Mouse (Mus musculus): Measurements from ENCODE around the gene Gpr87. TPM values are rescaled to one million over a fixed set of nuclear protein-coding genes. Genes with fewer than 3 reads are reported as not detected.

The Gpr87 gene
- not detected in 2 replicates for polyA plus RNA-seq (2012; rRNA removed)

DNA sequence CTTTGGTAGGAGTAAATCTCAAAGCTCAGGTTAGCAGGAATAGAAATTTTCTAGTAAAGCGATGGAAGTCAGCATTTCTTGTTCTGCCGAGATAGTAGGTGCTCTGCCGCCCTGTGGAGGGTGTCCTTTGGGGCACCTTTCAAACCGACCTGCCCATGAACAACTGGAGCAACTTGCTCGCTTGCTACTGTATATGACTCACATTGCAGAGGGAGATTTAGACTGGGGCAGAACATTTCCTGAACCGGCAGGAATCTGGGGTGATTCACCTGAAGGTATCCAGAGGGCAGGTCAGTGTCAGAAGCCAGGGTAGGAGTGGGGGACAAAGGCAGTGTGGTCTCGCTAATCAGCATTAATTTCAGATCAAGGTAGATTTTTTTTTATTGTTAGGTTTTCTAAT, at the start of gene Gpr87:
TSS of gene Gpr87 (minus strand) at position 167 of the 400 bp plus-strand sequence.

DNA sequence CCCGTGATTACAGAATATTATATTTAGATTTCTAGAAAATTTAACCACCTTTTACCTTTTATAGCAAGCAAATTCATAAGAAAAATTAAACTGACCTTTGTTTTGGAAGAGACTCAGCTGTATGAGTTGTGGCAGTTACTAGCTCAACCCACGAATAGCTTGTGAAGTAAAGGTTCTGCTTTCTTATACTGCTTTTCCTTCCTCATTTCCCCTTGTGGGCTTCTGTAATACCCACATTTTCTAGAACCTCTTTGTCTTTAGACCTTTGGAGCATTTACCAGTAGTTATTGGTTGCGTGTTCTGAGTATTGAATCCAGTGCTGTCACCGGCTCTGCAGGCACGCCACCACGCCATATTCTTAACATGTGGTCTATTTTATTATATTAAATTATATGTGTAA, 15.8 kb upstream of the Gpr87 start, which contains the start of gene P2ry13:
TSS of gene P2ry13 (minus strand) at position 156 of the 400 bp plus-strand sequence.

DNA sequence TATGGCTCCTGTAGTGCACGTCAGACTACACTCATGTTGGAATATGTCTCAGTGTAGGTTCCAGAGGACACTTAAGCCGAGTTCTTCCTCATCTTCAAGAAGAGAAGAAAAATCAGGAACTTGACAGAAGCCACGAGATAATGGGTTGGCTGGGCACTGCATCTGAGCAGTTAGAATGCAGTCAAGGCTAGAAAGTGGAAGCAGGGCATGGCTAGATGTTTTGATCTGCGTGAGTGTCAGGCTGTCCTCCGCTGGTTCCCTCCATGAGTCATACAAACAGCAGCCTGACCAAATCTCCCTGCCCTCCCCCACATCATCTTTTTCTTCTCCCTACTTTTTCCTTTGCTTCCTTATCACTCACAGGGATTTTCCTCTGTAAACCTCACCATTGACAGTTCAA, 41.5 kb downstream of the Gpr87 start, which contains the start of gene P2ry14:
TSS of gene P2ry14 (minus strand) at position 195 of the 400 bp plus-strand sequence.

Other genes starting within 250 kb of the Gpr87 start
- 3.1 and 3.3 TPM in 2 replicates for gene Med12l, start 189.3 kb downstream of the Gpr87 start, polyA plus RNA-seq (2012; rRNA removed)
- 0.07 TPM in 2 replicates for gene Gpr171, start 93.3 kb downstream of the Gpr87 start, polyA plus RNA-seq (2012; rRNA removed)
- gene P2ry14, start 41.5 kb downstream of the Gpr87 start, polyA plus RNA-seq (2012; rRNA removed): 5.9 and 8.1 TPM in 2 replicates
- 0.52 and 0.78 TPM in 2 replicates for gene P2ry13, start 15.8 kb upstream of the Gpr87 start, polyA plus RNA-seq (2012; rRNA removed)
- 1.6 and 1.7 TPM in 2 replicates for gene P2ry12, start 67.8 kb upstream of the Gpr87 start, polyA plus RNA-seq (2012; rRNA removed)
- 2.5 and 2.9 TPM in 2 replicates for gene Igsf10, start 149.3 kb upstream of the Gpr87 start, polyA plus RNA-seq (2012; rRNA removed)

All from ovary, adult 2 months (tissue).